Mouse (Mus musculus) MEL (cell line): Measurements from ENCODE around the gene Dip2a. TPM values are rescaled to one million over a fixed set of nuclear protein-coding genes. Genes with fewer than 3 reads are reported as not detected.

Experiments
- DNase-seq: peaks from one replicate; pipeline ENCODE4 v3.0.0; 2011; ENCODE audit warnings: low read depth, low spot score
- H3K27ac ChIP-seq: 2 replicates; pipeline ENCODE4 v1.5.1; 2012; ENCODE audit warnings: low read depth, mild to moderate bottlenecking, control low read depth, low read length, moderate library complexity; ENCODE audit not compliant: control insufficient read depth
- H3K27me3 ChIP-seq, 2 experiments: fragments of 150-350 bp in 1 of 2; sonication (generic) in 1 of 2; 2 replicates each; pipeline ENCODE4 v1.6.1; 2012; ENCODE audit warnings: low read length in 2 of 2, mild to moderate bottlenecking in 2 of 2, improper control_type of control experiment in 1 of 2, moderate library complexity in 1 of 2; ENCODE audit not compliant: insufficient read depth in 2 of 2, control insufficient read depth in 1 of 2
- H3K36me3 ChIP-seq, 2 experiments: 2 replicates each; pipeline ENCODE4 v1.6.1; 2012 to 2014; ENCODE audit warnings: low read length in 2 of 2, improper control_type of control experiment in 1 of 2, inconsistent platforms in 1 of 2, mild to moderate bottlenecking in 1 of 2; ENCODE audit not compliant: insufficient read depth in 2 of 2, control insufficient read depth in 1 of 2
- H3K4me1 ChIP-seq, 2 experiments: fragments of 150-350 bp in 1 of 2; sonication (generic) in 1 of 2; 2 replicates each; pipeline ENCODE4 v1.6.1; 2012; ENCODE audit warnings: low read length in 2 of 2, improper control_type of control experiment in 1 of 2, mild to moderate bottlenecking in 1 of 2; ENCODE audit not compliant: insufficient read depth in 2 of 2, control insufficient read depth in 1 of 2
- H3K4me3 ChIP-seq, 2 experiments: fragments of 150-350 bp in 1 of 2; sonication (generic) in 1 of 2; 2 replicates each; pipeline ENCODE4 v1.5.1; 2012; ENCODE audit warnings: low read depth in 2 of 2, low read length in 2 of 2, mild to moderate bottlenecking in 2 of 2, moderate library complexity in 2 of 2, control low read depth in 1 of 2, improper control_type of control experiment in 1 of 2; ENCODE audit not compliant: control insufficient read depth in 1 of 2, insufficient read depth in 1 of 2
- H3K79me2 ChIP-seq: 2 replicates; pipeline ENCODE4 v1.6.1; 2012; ENCODE audit warnings: mild to moderate bottlenecking, low read length, moderate library complexity; ENCODE audit not compliant: control insufficient read depth, poor library complexity, insufficient read depth
- H3K9ac ChIP-seq: 2 replicates; pipeline ENCODE4 v1.6.1; 2012; ENCODE audit warnings: low read depth, mild to moderate bottlenecking, control low read depth, low read length, moderate library complexity; ENCODE audit not compliant: control insufficient read depth, poor library complexity, severe bottlenecking
- H3K9me3 ChIP-seq: fragments of 150-350 bp; sonication (generic); replicated peaks from 2 replicates; pipeline ENCODE4 v1.6.1; 2012; ENCODE audit warnings: mild to moderate bottlenecking, low read length, improper control_type of control experiment, moderate library complexity; ENCODE audit not compliant: insufficient read depth
- BHLHE40 ChIP-seq: IDR thresholded peaks from 2 replicates; pipeline ENCODE4 v1.6.1; 2012; ENCODE audit warnings: low read depth, mild to moderate bottlenecking, inconsistent platforms, low read length, improper control_type of control experiment, borderline replicate concordance
- CHD2 ChIP-seq: IDR thresholded peaks from 2 replicates; pipeline ENCODE4 v1.6.1; 2011; ENCODE audit warnings: low read length, improper control_type of control experiment
- CTCF ChIP-seq, 3 experiments: IDR thresholded peaks in 2 of 3; conservative IDR thresholded peaks in 1 of 3; 2 replicates each; pipeline ENCODE4 v1.5.1; 2011 to 2012; ENCODE audit warnings: low read length in 3 of 3, low read depth in 2 of 3, mild to moderate bottlenecking in 2 of 3, improper control_type of control experiment in 1 of 3, inconsistent platforms in 1 of 3, mixed read lengths in 1 of 3, moderate library complexity in 1 of 3; ENCODE audit not compliant: control insufficient read depth in 1 of 3, insufficient read depth in 1 of 3, poor library complexity in 1 of 3, severe bottlenecking in 1 of 3
- ELF1 ChIP-seq: IDR thresholded peaks from 2 replicates; pipeline ENCODE4 v1.6.1; 2014; ENCODE audit warnings: low read depth, mild to moderate bottlenecking, inconsistent platforms, low read length, improper control_type of control experiment, moderate library complexity
- GABPA ChIP-seq: IDR thresholded peaks from 2 replicates; pipeline ENCODE4 v1.6.1; 2012; ENCODE audit warnings: low read depth, mild to moderate bottlenecking, inconsistent platforms, low read length, improper control_type of control experiment, moderate library complexity
- HCFC1 ChIP-seq: IDR thresholded peaks from 2 replicates; pipeline ENCODE4 v1.6.1; 2012; ENCODE audit warnings: low read depth, mild to moderate bottlenecking, inconsistent platforms, low read length, improper control_type of control experiment, moderate library complexity
- JUND ChIP-seq: IDR thresholded peaks from 2 replicates; pipeline ENCODE4 v1.6.1; 2011; ENCODE audit warnings: low read depth, mild to moderate bottlenecking, improper control_type of control experiment, low read length
- MAFK ChIP-seq: IDR thresholded peaks from 2 replicates; pipeline ENCODE4 v1.6.1; 2011; ENCODE audit warnings: low read depth, mild to moderate bottlenecking, low read length, improper control_type of control experiment, borderline replicate concordance
- MEF2A ChIP-seq: IDR thresholded peaks from 2 replicates; pipeline ENCODE4 v1.6.1; 2014; ENCODE audit warnings: low read depth, mild to moderate bottlenecking, inconsistent platforms, low read length, improper control_type of control experiment; ENCODE audit not compliant: poor library complexity, insufficient replicate concordance, severe bottlenecking; ENCODE audit errors: extremely low read depth
- MXI1 ChIP-seq: IDR thresholded peaks from 2 replicates; pipeline ENCODE4 v1.6.1; 2011; ENCODE audit warnings: mild to moderate bottlenecking, low read depth, low read length, improper control_type of control experiment
- MYB ChIP-seq: IDR thresholded peaks from 2 replicates; pipeline ENCODE4 v1.6.1; 2011; ENCODE audit warnings: mild to moderate bottlenecking, low read depth, low read length, improper control_type of control experiment
- NRF1 ChIP-seq: IDR thresholded peaks from 2 replicates; pipeline ENCODE4 v1.6.1; 2014; ENCODE audit warnings: low read depth, mild to moderate bottlenecking, inconsistent platforms, low read length, improper control_type of control experiment, moderate library complexity; ENCODE audit not compliant: poor library complexity, insufficient read depth, severe bottlenecking
- POLR2A ChIP-seq, 2 experiments: IDR thresholded peaks; 2 replicates each; pipeline ENCODE4 v1.6.1; 2011 to 2012; ENCODE audit warnings: low read length in 2 of 2, mild to moderate bottlenecking in 2 of 2, control low read depth in 1 of 2, improper control_type of control experiment in 1 of 2, low read depth in 1 of 2, moderate library complexity in 1 of 2; ENCODE audit not compliant: control insufficient read depth in 1 of 2, insufficient read depth in 1 of 2, poor library complexity in 1 of 2
- RAD21 ChIP-seq: IDR thresholded peaks from 2 replicates; pipeline ENCODE4 v1.6.1; 2011; ENCODE audit warnings: mild to moderate bottlenecking, low read depth, low read length, improper control_type of control experiment
- RCOR1 ChIP-seq: IDR thresholded peaks from 2 replicates; pipeline ENCODE4 v1.6.1; 2012; ENCODE audit warnings: low read depth, mild to moderate bottlenecking, inconsistent platforms, low read length, improper control_type of control experiment
- TAL1 ChIP-seq: IDR thresholded peaks from 2 replicates; pipeline ENCODE4 v1.6.1; 2012; ENCODE audit warnings: mild to moderate bottlenecking, inconsistent platforms, low read length, moderate library complexity, mixed read lengths
- TBP ChIP-seq: IDR thresholded peaks from 2 replicates; pipeline ENCODE4 v1.8.0; 2011; ENCODE audit warnings: low read depth, low read length, improper control_type of control experiment
- USF1 ChIP-seq: IDR thresholded peaks from 2 replicates; pipeline ENCODE4 v1.6.1; 2014; ENCODE audit warnings: low read depth, mild to moderate bottlenecking, inconsistent platforms, low read length, improper control_type of control experiment, moderate library complexity
- ZC3H11A ChIP-seq: IDR thresholded peaks from 2 replicates; pipeline ENCODE4 v1.6.1; 2012; ENCODE audit warnings: low read depth, mild to moderate bottlenecking, inconsistent platforms, low read length, improper control_type of control experiment
- ZMIZ1 ChIP-seq: IDR thresholded peaks from 2 replicates; pipeline ENCODE4 v1.6.1; 2012; ENCODE audit warnings: low read depth, mild to moderate bottlenecking, inconsistent platforms, low read length, improper control_type of control experiment, moderate library complexity
- ZNF384 ChIP-seq: IDR thresholded peaks from 2 replicates; pipeline ENCODE4 v1.6.1; 2012; ENCODE audit warnings: low read depth, mild to moderate bottlenecking, inconsistent platforms, low read length, improper control_type of control experiment
- polyA plus RNA-seq, 2 experiments: library from polyadenylated mRNA; stranded (reverse) in 1 of 2; unstranded in 1 of 2; fragments of >175 nt in 1 of 2; fragments of >200 nt in 1 of 2; gene quantifications; 2 replicates each; pipeline versions ENCODE4 v1.2.1 to v1.2.4; 2012; ENCODE audit warnings: low replicate concordance in 2 of 2, low read depth in 1 of 2; ENCODE audit not compliant: insufficient read length in 2 of 2, insufficient read depth in 1 of 2, missing spikeins in 1 of 2
- total RNA-seq: library from RNA; depleted of rRNA; stranded (reverse); fragments of 300-350 nt; gene quantifications from 2 replicates; pipeline ENCODE4 v1.2.3, GENCODE M21; 2012

The Dip2a gene
- total and polyA plus RNA-seq, 3 experiments: 2.6 to 5.7 TPM; not detected in 1

GRCm38 (mm10) chr10:76358468-76358867 lies 13.4 kb upstream of the Dip2a start:
- Histone ChIP-seq H3K27me3 (no peaks in the 10 kb centered on the region), H3K9ac (no peak overlapping the region), H3K79me2 (no peaks in the 10 kb centered on the region), H3K36me3 (peaks cover 4 to 6% of the 10 kb centered on the region in 2 experiments; a peak in 3 of 4 replicates), H3K4me3 (no peak overlapping the region), H3K9me3 (no peaks in the 10 kb centered on the region), H3K4me1 (no peaks in the 10 kb centered on the region), H3K27ac (no peak overlapping the region)
- DNase-seq: peak; percentile 42
- no peak for TF ChIP-seq MEF2A
- no peak for TF ChIP-seq NRF1
- no peak for TF ChIP-seq ZNF384
- TF ChIP-seq MAFK: no peak
- no peak for TF ChIP-seq RCOR1
- no peak for TF ChIP-seq POLR2A (IDR thresholded peaks at IDR 0.05; ENCODE audit: control insufficient read depth in 1 of 2, insufficient read depth in 1 of 2, low read depth in 1 of 2, low read length in 2 of 2, poor library complexity in 1 of 2)
- no peak for TF ChIP-seq ZMIZ1
- no peak for TF ChIP-seq GABPA
- TF ChIP-seq USF1: no peak
- TF ChIP-seq MYB: no peak
- TF ChIP-seq ZC3H11A: no peak
- TF ChIP-seq CHD2: no peak
- no peak for TF ChIP-seq TBP
- TF ChIP-seq BHLHE40: no peak
- no peak for TF ChIP-seq MXI1
- TF ChIP-seq TAL1: no peak
- no peak for TF ChIP-seq CTCF (IDR thresholded peaks at IDR 0.05 in 2 of 3, conservative IDR thresholded peaks at IDR 0.05 in 1 of 3; ENCODE audit: control insufficient read depth in 1 of 3, insufficient read depth in 1 of 3, low read depth in 2 of 3, low read length in 3 of 3, poor library complexity in 1 of 3, severe bottlenecking in 1 of 3)
- TF ChIP-seq RAD21: no peak

- Histone ChIP-seq H3K4me1 (no peaks in the 10 kb centered on the region), H3K9me3 (no peaks in the 10 kb centered on the region), H3K4me3 (no peak overlapping the region), H3K9ac (no peak overlapping the region), H3K27me3 (no peaks in the 10 kb centered on the region), H3K79me2 (no peaks in the 10 kb centered on the region), H3K27ac (no peak overlapping the region), H3K36me3 (peaks cover 0 to 6% of the 10 kb centered on the region in 2 experiments; a peak in 2 of 4 replicates)
- TF ChIP-seq NRF1: no peak
- no peak for TF ChIP-seq JUND
- no peak for TF ChIP-seq ELF1
- no peak for TF ChIP-seq HCFC1
- DNase-seq: no peak
These were observed 12.3 kb upstream of the Dip2a start for GRCm38 (mm10) chr10:76357286-76357875.
